Mouse (Mus musculus) midbrain, postnatal 0 days (tissue): ENCODE data around the gene Zfp410. TPM values are rescaled to one million over a fixed set of nuclear protein-coding genes. Genes with fewer than 3 reads are reported as not detected.

ENCODE experiments used
- ATAC-seq: fragments of 200-750 bp; cut with Nextera tagmentation; 2 replicates; pipeline ENCODE4 v1.8.0; 2017; ENCODE audit warnings: moderate number of reproducible peaks, mild to moderate bottlenecking, moderate TSS enrichment, moderate library complexity; ENCODE audit not compliant: low FRiP score
- DNase-seq: peaks from one replicate; pipeline ENCODE4 v3.0.0-alpha.2; 2015; ENCODE audit warnings: low spot score
- H3K27ac ChIP-seq: fragments of 300-500 bp; sonication (generic); 2 replicates; pipeline ENCODE4 v1.5.1; 2014; ENCODE audit warnings: low read depth, mild to moderate bottlenecking, low read length, mixed read lengths
- H3K27me3 ChIP-seq: fragments of 300-500 bp; sonication (generic); 2 replicates; pipeline ENCODE4 v1.6.1; 2014; ENCODE audit warnings: low read length, control low read depth, mixed read lengths; ENCODE audit not compliant: insufficient read depth
- H3K36me3 ChIP-seq: fragments of 300-500 bp; sonication (generic); 2 replicates; pipeline ENCODE4 v1.6.1; 2014; ENCODE audit warnings: low read length, control low read depth, mixed read lengths; ENCODE audit not compliant: insufficient read depth
- H3K4me1 ChIP-seq: fragments of 300-500 bp; sonication (generic); 2 replicates; pipeline ENCODE4 v1.6.1; 2014; ENCODE audit warnings: mild to moderate bottlenecking, control low read depth, antibody characterized with exemption, low read length, mixed read lengths; ENCODE audit not compliant: insufficient read depth
- H3K4me2 ChIP-seq: fragments of 300-500 bp; sonication (generic); 2 replicates; pipeline ENCODE4 v1.6.1; 2014; ENCODE audit warnings: low read depth, mild to moderate bottlenecking, low read length, mixed read lengths; ENCODE audit not compliant: poor library complexity, severe bottlenecking
- H3K4me3 ChIP-seq: fragments of 300-500 bp; sonication (generic); 2 replicates; pipeline ENCODE4 v1.5.1; 2014; ENCODE audit warnings: low read depth, mild to moderate bottlenecking, low read length, moderate library complexity
- H3K9ac ChIP-seq: fragments of 300-500 bp; sonication (generic); replicated peaks from 2 replicates; pipeline ENCODE4 v1.6.1; 2014; ENCODE audit warnings: mild to moderate bottlenecking, low read length, moderate library complexity, mixed read lengths; ENCODE audit not compliant: poor library complexity, severe bottlenecking
- H3K9me3 ChIP-seq: fragments of 300-500 bp; sonication (generic); 2 replicates; pipeline ENCODE4 v1.6.1; 2016; ENCODE audit warnings: low read length, control low read depth
- CTCF ChIP-seq: IDR thresholded peaks from 2 replicates; pipeline ENCODE4 v1.5.1; 2016; ENCODE audit warnings: antibody characterized with exemption, mild to moderate bottlenecking
- WGBS: fragments of 180-500 bp; shearing (Covaris S2); extraction: QIAGEN DNeasy Blood & Tissue Kit; methylation state at CpG from one replicate; pipeline ENCODE4 v1.1.7; 2014; 5-methylcytosine and 5-hydroxymethylcytosine counted together
- polyA plus RNA-seq: library from polyadenylated mRNA; unstranded; fragments of >200 nt; fragmentation: Nextera tagmentation; extraction: Ambion mirVana; gene quantifications from 2 replicates; pipeline ENCODE4 v1.2.1, GENCODE M21; 2015
- total RNA-seq: library from RNA; depleted of rRNA; stranded (reverse); fragments of >200 nt; gene quantifications from 2 replicates; pipeline ENCODE4 v1.2.3, GENCODE M21; 2014

Gene Zfp410
- total and polyA plus RNA-seq, 2 experiments from 2014 or later = 48.5 to 60.4 TPM

DNA sequence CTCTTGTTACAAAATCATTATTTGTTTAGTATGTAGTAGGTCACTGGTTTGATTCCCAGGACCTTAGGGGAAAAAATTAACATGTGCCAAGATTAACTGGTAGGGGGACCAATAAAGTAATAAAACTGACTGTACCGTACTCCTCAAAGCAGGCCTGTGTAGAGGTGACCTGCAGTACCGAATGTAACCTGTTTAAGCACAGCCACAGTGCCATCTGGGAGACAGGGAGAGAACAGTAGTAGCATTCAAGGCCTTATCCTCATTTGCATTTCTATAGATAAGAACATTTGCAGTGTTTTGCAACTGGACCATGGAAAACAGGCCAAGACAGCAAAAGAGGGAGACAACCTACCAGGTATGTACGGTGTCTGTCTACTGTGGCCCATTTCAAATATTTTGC lies 38.8 kb upstream of the Zfp410 start:
- ATAC-seq (no peak), DNase-seq (no peak)
- Histone ChIP-seq H3K4me1 (no peaks in the 10 kb centered on the region), H3K36me3 (no peaks in the 10 kb centered on the region), H3K9me3 (no peaks in the 10 kb centered on the region), H3K9ac (no peak overlapping the region), H3K4me3 (no peak overlapping the region), H3K4me2 (no peak overlapping the region), H3K27ac (no peak overlapping the region), H3K27me3 (no peaks in the 10 kb centered on the region)
- WGBS = 19% methylated on average over 3 of the region's 3 CpGs
- peak; percentile 51 for TF ChIP-seq CTCF

DNA sequence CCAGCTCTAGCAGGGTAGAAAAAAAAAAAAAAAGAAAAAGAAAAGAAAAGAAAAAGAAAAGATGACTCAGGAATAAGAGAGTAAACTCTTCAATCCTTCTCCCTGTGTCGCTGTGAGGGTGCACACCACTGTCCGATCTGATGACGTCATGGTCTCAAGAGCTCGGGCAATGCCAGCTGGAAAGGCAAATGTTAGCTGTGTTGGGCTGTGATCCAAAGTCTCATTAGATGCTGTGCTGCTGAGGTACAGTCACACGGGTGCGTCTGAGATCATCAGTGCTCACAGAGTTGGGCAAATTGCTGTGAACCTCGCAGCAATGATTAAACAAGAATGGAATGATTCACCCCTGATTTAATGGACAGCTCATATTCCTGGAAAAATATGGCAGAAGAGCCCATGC lies 37.8 kb upstream of the Zfp410 start:
- Histone ChIP-seq H3K4me2 (no peak overlapping the region), H3K36me3 (no peaks in the 10 kb centered on the region), H3K4me3 (no peak overlapping the region), H3K27ac (no peak overlapping the region), H3K27me3 (no peaks in the 10 kb centered on the region), H3K9me3 (no peaks in the 10 kb centered on the region), H3K9ac (no peak overlapping the region), H3K4me1 (no peaks in the 10 kb centered on the region)
- ATAC-seq = no peak
- no peak for TF ChIP-seq CTCF
- WGBS = 70% methylated on average over 7 of the region's 7 CpGs
- peak; percentile 53 for DNase-seq

GRCm38 (mm10) chr12:84284391-84284790 lies 32.3 kb upstream of the Zfp410 start:
- no peaks in the 10 kb centered on the region for H3K36me3 ChIP-seq
- TF ChIP-seq CTCF = no peak
- H3K4me1 ChIP-seq = 0 out of 2 replicates have a peak, but pooled peaks cover 5% of the 10 kb centered on the region
- H3K27me3 ChIP-seq = no peaks in the 10 kb centered on the region
- no peak overlapping the region for H3K27ac ChIP-seq
- ATAC-seq (no peak), DNase-seq (no peak)
- peak overlapping the region; percentile 58; the same call in 1 of the 2 replicates for H3K4me3 ChIP-seq
- no peaks in the 10 kb centered on the region for H3K9me3 ChIP-seq
- peak overlapping the region; percentile 51 for H3K4me2 ChIP-seq
- peak overlapping the region; percentile 65 for H3K9ac ChIP-seq
- 79% methylated on average over 14 of the region's 14 CpGs for WGBS

DNA sequence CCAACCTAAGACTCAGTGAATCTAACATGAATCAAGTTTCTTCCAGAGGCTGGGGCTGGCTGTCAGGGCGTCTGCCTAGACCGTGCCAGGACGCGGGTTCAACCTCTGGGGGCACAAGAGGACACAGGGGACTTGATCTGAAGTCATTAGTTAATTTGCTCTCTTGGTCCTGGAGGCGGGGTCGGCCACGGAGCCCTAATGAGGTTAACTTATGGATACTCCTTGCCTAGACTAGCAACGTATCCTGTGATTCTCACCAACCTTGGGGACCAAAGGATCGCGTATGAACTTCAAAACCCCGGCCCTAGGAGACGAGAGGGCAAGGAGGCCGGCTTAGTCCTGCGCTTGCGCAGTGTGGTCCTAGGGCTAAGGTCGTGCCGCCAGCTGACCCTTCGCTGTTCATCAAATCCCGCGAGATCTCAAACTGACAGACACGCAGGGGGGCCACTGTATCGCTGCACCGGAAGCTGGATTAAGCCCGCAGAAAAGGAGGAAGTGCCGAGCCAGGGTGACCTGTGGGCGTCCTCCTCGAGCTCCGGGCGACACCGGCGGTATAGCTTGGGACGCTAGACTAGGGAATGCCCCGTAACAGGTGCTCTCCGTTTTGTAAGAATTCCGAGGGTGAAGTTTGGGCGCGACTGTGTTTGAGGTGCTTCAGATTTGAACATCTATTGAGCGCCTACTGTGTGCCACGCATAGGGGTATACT lies 31.6 kb upstream of the Zfp410 start, which contains the start of gene Ptgr2:
Gene Ptgr2 (plus strand): TSS at position 348 of the 708 bp plus-strand sequence.
- Histone ChIP-seq H3K27me3 (no peaks in the 10 kb centered on the region), H3K4me1 (0 out of 2 replicates have a peak, but pooled peaks cover 5% of the 10 kb centered on the region), H3K36me3 (no peaks in the 10 kb centered on the region), H3K9ac (peak within 1 kb of the TSS; percentile 65), H3K4me2 (peak within 1 kb of the TSS; percentile 51), H3K27ac (peak within 1 kb of the TSS; percentile 55; the same call in 1 of the 2 replicates), H3K9me3 (no peaks in the 10 kb centered on the region), H3K4me3 (peak within 1 kb of the TSS; percentile 58)
- WGBS = under 1% methylated on average over 39 of the region's 39 CpGs
- TF ChIP-seq CTCF = peak; percentile 30
- DNase-seq (peak; percentile 96), ATAC-seq (peak; percentile 95)

DNA sequence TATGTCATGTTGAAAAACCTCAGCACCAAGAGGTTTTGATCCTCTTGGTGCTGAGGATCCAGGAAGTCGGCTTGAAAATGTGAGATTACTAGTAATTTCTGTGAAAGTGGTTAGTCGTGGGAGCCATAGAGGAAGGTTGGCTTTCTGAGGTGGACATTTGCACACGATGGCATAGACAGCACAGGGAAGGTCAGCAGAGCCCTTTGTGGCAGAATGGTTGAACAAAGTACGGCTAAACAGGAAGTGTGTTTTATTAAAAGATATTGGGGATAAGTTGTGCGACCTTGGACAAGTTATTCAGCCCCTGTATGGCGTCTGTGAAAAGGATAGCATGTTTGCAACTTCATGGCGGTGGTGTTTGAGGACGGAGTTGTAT lies 31.1 kb upstream of the Zfp410 start:
- Histone ChIP-seq H3K4me3 (peak overlapping the region; percentile 58), H3K9me3 (no peaks in the 10 kb centered on the region), H3K27ac (peak overlapping the region; percentile 55; the same call in 1 of the 2 replicates), H3K9ac (peak overlapping the region; percentile 65), H3K4me1 (0 out of 2 replicates have a peak, but pooled peaks cover 5% of the 10 kb centered on the region), H3K36me3 (no peaks in the 10 kb centered on the region), H3K4me2 (peak overlapping the region; percentile 51), H3K27me3 (no peaks in the 10 kb centered on the region)
- no peak for TF ChIP-seq CTCF
- WGBS = 30% methylated on average over 8 of the region's 8 CpGs
- DNase-seq (no peak), ATAC-seq (peak; percentile 26; the same call in 1 of the 2 replicates)

- DNase-seq (no peak), ATAC-seq (no peak)
- H3K4me3 ChIP-seq = no peak overlapping the region
- TF ChIP-seq CTCF = peak; percentile 51
- H3K27ac ChIP-seq = no peak overlapping the region
- H3K27me3 ChIP-seq = no peaks in the 10 kb centered on the region
- H3K36me3 ChIP-seq = no peaks in the 10 kb centered on the region
- H3K9ac ChIP-seq = no peak overlapping the region
- H3K4me2 ChIP-seq = no peak overlapping the region
- WGBS = 58% methylated on average over 3 of the region's 3 CpGs
- 0 out of 2 replicates have a peak, but pooled peaks cover 5% of the 10 kb centered on the region for H3K4me1 ChIP-seq
- H3K9me3 ChIP-seq = no peaks in the 10 kb centered on the region
Measured at GRCm38 (mm10) chr12:84288461-84288860, 28.2 kb upstream of the Zfp410 start.
